Mouse (Mus musculus) left cerebral cortex, postnatal 36 days (tissue): ENCODE measurements around the gene Mlana. TPM values are rescaled to one million over a fixed set of nuclear protein-coding genes. Genes with fewer than 3 reads are reported as not detected.

Experiments
- DNase-seq, 2 experiments: peaks; one replicate each; pipeline ENCODE4 v3.0.0; 2021 to 2022; ENCODE audit warnings: low spot score in 2 of 2, mixed read lengths in 1 of 2
- intact Hi-C: fragments of 180-260 bp; cut with DNase I; formaldehyde crosslinking; loops from one replicate; pipeline ENCODE4 v1.15.1; 2025
- total RNA-seq, 2 experiments: library from RNA; stranded (reverse); gene quantifications; 2 replicates each; pipeline ENCODE4 v1.2.3; 2021

The Mlana gene
- total RNA-seq, 2 experiments from 2014 or later = 0.45 TPM; not detected in 1

- intact Hi-C loops = no loop called here
- DNase-seq = no peak
Measured at GRCm38 (mm10) chr19:29672660-29673059, 25.0 kb upstream of the Mlana start.

DNA sequence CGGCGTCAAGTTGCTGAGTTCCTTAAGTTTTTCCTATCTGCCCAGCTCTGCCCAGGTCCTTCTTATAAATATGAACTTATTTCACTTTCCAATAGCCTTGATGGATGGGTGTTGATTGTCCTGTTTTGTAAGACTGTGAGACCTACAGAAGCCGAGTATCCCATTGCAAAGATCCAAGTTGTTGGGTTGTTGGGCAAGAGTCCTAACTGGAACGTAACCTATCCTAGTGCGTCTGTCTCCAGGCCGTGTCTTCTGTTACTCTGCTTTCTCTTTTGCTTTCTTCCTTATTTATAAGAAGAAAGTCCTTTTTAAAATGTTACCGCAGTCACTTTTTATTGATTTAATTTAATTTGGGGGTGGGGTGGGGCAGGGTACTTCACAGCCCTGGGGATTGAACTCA is 22.7 kb upstream of the Mlana start:
- DNase-seq = no peak
- intact Hi-C loops = no loop called here

DNA sequence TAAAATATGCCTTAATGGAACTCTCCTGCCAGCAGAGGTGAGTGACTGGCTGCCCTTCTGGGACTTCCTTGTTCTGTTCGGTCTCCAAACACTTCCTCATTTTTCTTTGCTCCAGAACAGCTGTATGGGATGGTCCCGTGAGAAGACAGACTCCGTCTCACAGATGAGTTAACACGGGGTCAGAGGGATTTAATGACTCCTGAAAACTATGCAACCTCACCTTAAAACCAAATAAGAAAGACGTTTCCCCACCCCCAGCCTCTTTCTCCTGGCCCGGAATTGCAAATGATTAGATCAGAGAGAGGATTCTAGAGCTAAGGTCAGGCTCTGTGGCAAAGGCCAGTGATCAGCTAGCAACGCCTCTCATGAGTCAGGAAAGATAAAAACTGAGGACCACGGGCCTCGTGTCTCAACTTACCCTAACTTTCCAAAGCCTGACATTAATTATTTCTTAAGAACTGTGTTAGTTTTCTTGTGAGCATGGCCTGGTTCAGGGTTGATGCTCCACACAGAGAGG is 22.0 kb upstream of the Mlana start:
- no peak for DNase-seq
- intact Hi-C loops = no loop called here

DNA sequence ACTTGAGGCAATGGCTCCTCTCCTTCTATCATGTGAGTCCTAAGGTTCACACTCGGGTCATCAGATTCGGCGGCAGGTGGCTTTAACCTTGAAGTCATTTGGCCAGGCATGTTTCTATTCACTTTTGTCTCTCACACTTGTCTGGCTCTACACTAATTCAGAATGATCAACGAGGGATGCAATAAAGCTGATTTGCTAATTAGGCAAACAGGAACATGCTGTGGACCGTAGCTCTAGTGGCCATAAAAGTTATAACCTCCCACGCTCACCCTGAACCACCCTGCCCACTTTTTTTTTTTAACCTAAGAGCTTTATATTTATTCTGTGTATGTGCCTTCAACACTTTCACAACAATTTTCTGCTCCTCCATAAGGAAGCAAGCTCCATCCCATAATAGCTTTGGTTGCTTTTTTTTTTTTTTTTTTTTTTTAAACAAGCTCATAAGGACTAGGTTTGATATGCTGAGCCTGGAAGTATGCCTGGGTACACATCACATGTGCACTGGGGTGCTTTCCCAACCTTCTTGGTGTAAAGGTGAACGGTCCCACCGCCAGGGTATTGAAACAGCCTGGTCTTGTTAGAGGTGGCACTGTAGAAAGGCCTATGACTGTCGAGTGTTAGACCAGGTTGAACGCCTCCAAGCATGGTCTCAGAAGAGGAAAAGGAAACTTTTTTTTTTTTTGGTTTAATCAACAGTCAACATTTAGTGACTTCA is 21.0 kb upstream of the Mlana start:
- intact Hi-C loops = no loop called here
- no peak for DNase-seq

- intact Hi-C loops = no loop called here
- DNase-seq = no peak
Measured at GRCm38 (mm10) chr19:29678181-29678778, 19.3 kb upstream of the Mlana start.

- no peak for DNase-seq
Measured at GRCm38 (mm10) chr19:29680182-29681152, 17.2 kb upstream of the Mlana start.

DNA sequence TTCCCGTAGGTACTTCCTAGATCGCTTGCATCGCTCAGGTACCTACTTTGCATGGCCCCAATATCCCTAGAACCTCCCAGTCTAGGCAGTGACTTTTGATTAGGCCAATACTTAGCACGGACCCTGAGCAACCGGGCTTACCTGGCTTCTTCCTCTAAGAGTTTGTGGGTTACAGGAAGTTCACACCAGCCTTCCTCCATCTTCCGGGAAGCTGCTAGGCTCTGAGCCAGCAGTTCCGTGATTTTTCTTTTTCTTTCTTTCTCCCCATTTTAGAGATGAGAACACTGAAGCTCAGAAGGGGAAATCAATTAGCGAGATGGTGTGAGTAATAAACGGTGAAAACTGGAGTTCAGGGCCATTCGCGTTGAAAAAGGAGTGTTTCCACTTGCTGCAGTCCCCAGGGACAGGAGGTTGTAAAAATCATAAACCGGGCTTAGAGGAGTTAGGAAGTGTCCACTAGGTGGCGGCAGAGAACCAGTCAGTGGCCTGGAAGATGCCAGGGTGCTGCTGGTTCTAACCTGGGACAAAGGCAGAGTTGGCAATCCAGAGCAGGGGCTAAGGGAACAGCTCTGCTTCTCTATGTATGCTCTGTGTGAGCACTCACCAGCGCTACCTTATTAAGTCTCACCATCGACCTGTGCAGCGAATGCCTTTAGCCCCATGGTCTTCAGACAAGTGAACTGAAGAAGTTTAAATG is 13.6 kb upstream of the Mlana start:
- DNase-seq = peak; percentile 70 to 79
- intact Hi-C loops = loop anchor here (1.0 to 10.0 kb wide), 3 partner anchors 137 to 521 kb away; no protein-coding TSS in a partner anchor

More at GRCm38 (mm10) chr19:29680182-29681152, 17.2 kb upstream of the Mlana start:
- intact Hi-C loops = loop anchor here (10.0 kb wide), 2 partner anchors 294 to 524 kb away; no protein-coding TSS in a partner anchor

DNA sequence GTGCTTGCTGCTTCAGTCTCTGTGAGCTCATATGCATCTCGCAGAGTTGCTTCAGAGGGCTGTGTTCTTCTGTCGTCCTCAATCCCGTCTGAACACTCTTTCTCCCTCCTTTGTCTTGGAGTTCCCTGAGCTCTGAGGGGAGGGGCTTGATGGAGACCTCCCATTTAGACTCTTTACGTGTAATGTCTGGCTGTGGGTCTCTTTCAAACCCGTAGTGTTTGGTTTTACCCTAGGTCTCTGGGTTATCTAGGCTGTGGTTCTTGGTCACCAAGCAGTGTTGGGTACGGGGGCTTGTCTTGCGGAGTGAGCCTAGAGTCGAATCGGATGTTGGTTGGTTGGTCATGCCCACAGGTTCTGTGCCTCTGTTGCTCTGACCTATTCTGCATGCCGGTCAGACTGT is 2.6 kb upstream of the Mlana start:
- intact Hi-C loops = no loop called here
- no peak for DNase-seq

DNA sequence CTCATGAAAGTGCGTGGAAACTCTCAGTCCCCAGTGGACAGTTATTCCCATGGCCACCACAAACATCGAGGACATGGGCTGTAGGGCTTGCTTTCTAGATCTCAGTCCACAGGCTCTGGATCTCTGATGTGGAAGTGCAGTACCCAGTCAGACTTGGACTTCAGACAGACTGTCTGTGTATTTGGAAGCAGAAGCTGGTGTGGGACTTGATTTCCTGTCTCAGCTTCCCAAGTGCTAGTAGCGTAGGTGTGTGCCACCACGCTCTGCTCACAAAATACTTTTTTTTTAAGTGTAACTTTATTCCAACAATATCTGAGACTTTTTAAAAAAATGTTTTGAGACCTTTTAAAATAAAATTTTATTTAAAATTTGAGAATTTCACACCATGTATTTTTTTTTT is 1.3 kb upstream of the Mlana start:
- no peak for DNase-seq
- intact Hi-C loops = no loop called here

- intact Hi-C loops = no loop called here
- DNase-seq = no peak
Measured at GRCm38 (mm10) chr19:29696840-29697239, 784 bp upstream of the Mlana start.

- intact Hi-C loops = no loop called here
- no peak for DNase-seq
Measured at GRCm38 (mm10) chr19:29701707-29702106, 4.1 kb downstream of the Mlana start.

GRCm38 (mm10) chr19:29704436-29704835 is 6.8 kb downstream of the Mlana start:
- no peak for DNase-seq
- intact Hi-C loops = no loop called here

- no peak for DNase-seq
- intact Hi-C loops = no loop called here
Measured at GRCm38 (mm10) chr19:29707314-29707898, 9.8 kb downstream of the Mlana start.

GRCm38 (mm10) chr19:29708003-29708402 is 10.4 kb downstream of the Mlana start:
- DNase-seq = no peak
- intact Hi-C loops = no loop called here

DNA sequence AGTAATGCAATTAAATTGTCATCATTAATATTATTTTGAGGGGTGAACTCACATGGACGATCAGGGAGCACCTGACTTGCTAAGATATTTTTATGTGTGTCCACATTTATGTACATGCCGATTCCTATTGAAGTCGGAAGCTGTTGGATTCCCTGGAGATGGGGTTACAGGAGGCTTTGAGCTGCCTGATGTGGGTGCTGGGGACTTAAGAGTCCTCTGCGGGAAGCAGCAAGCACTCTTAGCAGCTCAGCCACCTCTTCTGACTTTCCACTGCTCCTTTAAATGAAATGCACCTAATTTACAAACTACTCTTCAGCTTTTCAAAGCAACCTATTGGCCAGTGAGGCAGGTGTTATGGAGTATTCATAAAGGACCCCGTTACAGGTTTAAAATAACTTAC is 10.8 kb downstream of the Mlana start:
- no peak for DNase-seq
- intact Hi-C loops = no loop called here

DNA sequence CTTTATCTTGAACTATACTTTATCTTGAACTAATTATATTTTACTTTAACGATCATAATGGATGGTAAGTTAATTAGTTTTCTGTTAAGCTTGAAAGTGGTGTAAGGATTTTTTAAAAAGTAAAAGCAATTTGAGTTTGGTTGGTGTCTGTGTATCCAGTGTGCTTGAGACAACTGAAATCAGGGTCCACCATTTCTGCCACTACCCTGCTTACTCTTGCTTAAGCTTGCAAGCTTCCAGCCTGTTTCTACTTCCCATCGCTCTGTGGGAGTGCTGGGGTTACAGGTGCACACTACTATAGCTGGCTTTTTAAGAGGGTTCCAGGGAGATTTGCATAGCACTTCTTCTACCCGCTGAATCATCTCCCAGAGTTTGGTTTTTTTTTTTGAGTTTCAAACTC is 11.8 kb downstream of the Mlana start:
- DNase-seq = no peak
- intact Hi-C loops = no loop called here

GRCm38 (mm10) chr19:29713451-29713850 is 15.8 kb downstream of the Mlana start:
- intact Hi-C loops = no loop called here
- no peak for DNase-seq

GRCm38 (mm10) chr19:29717854-29718253 is 20.2 kb downstream of the Mlana start:
- no peak for DNase-seq
- intact Hi-C loops = no loop called here

DNA sequence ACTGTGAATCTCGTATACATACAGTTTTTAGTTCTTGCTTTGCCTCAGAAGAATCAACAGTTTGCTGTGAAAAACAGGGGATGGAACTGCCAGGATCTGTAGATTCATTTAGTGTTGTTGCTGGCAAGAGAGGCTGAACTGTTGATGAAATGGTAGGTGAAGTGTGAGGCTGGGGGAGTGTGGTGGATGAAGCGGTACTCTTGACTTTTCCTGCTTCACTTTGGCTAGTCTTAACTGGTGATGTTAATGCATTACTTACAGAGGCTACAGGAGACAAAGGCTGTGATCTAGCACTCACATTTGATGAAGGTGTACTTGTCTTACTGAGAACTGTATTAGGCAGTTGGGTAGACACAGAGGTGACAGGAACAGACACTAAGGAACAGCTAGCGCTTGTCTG is 20.9 kb downstream of the Mlana start:
- no peak for DNase-seq
- intact Hi-C loops = no loop called here
